Mouse (Mus musculus) bone marrow, adult 2 months (tissue): ENCODE measurements around the gene Nudt4. TPM values are rescaled to one million over a fixed set of nuclear protein-coding genes. Genes with fewer than 3 reads are reported as not detected.
"Not testable (repeated sequence)": the region's sequence is repeated elsewhere in the genome, so short reads cannot be mapped to it uniquely, and the experiment has no call there.

ENCODE experiments used
- H3K27ac ChIP-seq: fragments of 200-500 bp; 2 replicates; pipeline ENCODE4 v1.5.1; 2012; ENCODE audit warnings: low read depth, mild to moderate bottlenecking, control low read depth, inconsistent platforms, low read length; ENCODE audit not compliant: control insufficient read depth, poor library complexity, insufficient read depth
- H3K4me1 ChIP-seq: fragments of 200-500 bp; 2 replicates; pipeline ENCODE4 v1.6.1; 2011; ENCODE audit warnings: low read length; ENCODE audit not compliant: control insufficient read depth, insufficient read depth
- H3K4me3 ChIP-seq: fragments of 200-500 bp; replicated peaks from 2 replicates; pipeline ENCODE3; 2011; ENCODE audit warnings: mild to moderate bottlenecking, low read depth, low read length, control low read depth; ENCODE audit not compliant: control insufficient read depth
- CTCF ChIP-seq: fragments of 200-500 bp; IDR thresholded peaks from 2 replicates; pipeline ENCODE4 v1.5.1; 2011; ENCODE audit warnings: low read length, control low read depth; ENCODE audit not compliant: control insufficient read depth, insufficient read depth
- POLR2A ChIP-seq: fragments of 200-500 bp; IDR thresholded peaks from 2 replicates; pipeline ENCODE4 v1.6.1; 2011; ENCODE audit warnings: low read depth, mild to moderate bottlenecking, control low read depth, low read length, borderline replicate concordance; ENCODE audit not compliant: control insufficient read depth
- WGBS: fragments of 180-500 bp; shearing (Covaris S2); methylation state at CpG from one replicate; pipeline ENCODE4 v1.1.7; 2018; 5-methylcytosine and 5-hydroxymethylcytosine counted together
- polyA plus RNA-seq: library from polyadenylated mRNA; stranded (reverse); fragments of >200 nt; gene quantifications from 2 replicates; pipeline ENCODE4 v1.2.4, GENCODE M21; 2011; ENCODE audit warnings: low replicate concordance; ENCODE audit not compliant: missing spikeins, insufficient read depth, insufficient read length

Nudt4 gene
- polyA plus RNA-seq, 1 experiment: 95.9 TPM

GRCm38 (mm10) chr10:95551752-95552151, 12.2 kb downstream of the Nudt4 start:
- H3K4me1 ChIP-seq: peaks cover 2% of the 10 kb centered on the region; the same call in 1 of the 2 replicates
- H3K27ac ChIP-seq: no peak overlapping the region
- TF ChIP-seq CTCF: no peak
- TF ChIP-seq POLR2A: no peak
- no peak overlapping the region for H3K4me3 ChIP-seq

DNA sequence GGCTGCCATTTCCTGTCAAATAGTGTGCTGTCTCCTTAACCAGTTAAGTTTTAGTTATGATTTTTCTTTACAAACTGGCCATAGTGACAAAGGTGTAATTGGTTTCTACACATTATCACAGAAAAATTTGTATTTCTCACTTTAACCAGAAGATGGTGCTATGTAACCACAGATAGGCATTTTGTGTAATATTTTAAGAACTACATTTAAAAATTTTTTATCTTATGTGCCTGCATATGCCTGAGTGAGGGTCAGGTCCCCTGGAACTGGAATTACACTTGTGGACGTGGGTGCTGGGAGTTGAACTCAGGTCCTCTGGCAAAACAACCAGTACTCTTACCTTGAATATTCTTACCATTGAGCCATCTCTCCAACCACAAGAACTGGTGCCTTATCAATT, 13.4 kb downstream of the Nudt4 start:
- no peak overlapping the region for H3K27ac ChIP-seq
- TF ChIP-seq CTCF: no peak
- TF ChIP-seq POLR2A: no peak
- WGBS: 61% methylated on average over 1 of the region's 1 CpGs

DNA sequence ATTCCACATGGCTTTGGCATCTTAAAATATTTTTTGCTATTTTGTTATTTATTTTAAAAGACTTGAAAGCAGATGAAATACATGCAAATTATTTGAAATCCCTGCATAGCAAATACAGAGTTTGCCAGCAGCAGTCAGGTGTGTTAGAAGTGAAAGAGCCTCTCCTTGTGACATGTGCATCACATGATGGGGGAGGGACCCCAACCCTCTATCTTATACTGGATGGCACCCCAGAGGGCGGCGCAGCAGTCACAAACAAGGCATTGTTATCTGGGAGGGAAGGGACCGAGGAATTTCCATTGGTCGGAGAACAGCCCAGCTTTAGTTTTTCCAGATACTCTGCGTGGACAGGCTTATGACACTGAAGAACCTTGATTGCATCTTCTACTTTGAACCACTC, 14.9 kb downstream of the Nudt4 start:
- not testable (repeated sequence) for H3K4me1 ChIP-seq, H3K27ac ChIP-seq, H3K4me3 ChIP-seq
- 89% methylated on average over 5 of the region's 5 CpGs for WGBS

More for the DNA sequence above, 13.4 kb downstream of the Nudt4 start:
- Histone ChIP-seq H3K4me1 (peaks cover 2% of the 10 kb centered on the region; the same call in 1 of the 2 replicates), H3K4me3 (no peak overlapping the region)

GRCm38 (mm10) chr10:95548154-95548826, 15.7 kb downstream of the Nudt4 start:
- no peak for TF ChIP-seq POLR2A
- TF ChIP-seq CTCF: no peak
- no peak overlapping the region for H3K4me3 ChIP-seq
- no peak overlapping the region for H3K27ac ChIP-seq
- 66% methylated on average over 11 of the region's 11 CpGs for WGBS
- no peaks in the 10 kb centered on the region for H3K4me1 ChIP-seq

GRCm38 (mm10) chr10:95546178-95546577, 17.8 kb downstream of the Nudt4 start:
- 89% methylated on average over 2 of the region's 2 CpGs for WGBS
- H3K4me1 ChIP-seq: no peaks in the 10 kb centered on the region
- no peak for TF ChIP-seq POLR2A
- no peak for TF ChIP-seq CTCF
- H3K27ac ChIP-seq: no peak overlapping the region
- H3K4me3 ChIP-seq: no peak overlapping the region

- H3K4me1 ChIP-seq: no peaks in the 10 kb centered on the region
- H3K4me3 ChIP-seq: no peak overlapping the region
- no peak overlapping the region for H3K27ac ChIP-seq
- WGBS: 79% methylated on average over 4 of the region's 4 CpGs
- no peak for TF ChIP-seq CTCF
Observed at GRCm38 (mm10) chr10:95545051-95545450, 18.9 kb downstream of the Nudt4 start.

DNA sequence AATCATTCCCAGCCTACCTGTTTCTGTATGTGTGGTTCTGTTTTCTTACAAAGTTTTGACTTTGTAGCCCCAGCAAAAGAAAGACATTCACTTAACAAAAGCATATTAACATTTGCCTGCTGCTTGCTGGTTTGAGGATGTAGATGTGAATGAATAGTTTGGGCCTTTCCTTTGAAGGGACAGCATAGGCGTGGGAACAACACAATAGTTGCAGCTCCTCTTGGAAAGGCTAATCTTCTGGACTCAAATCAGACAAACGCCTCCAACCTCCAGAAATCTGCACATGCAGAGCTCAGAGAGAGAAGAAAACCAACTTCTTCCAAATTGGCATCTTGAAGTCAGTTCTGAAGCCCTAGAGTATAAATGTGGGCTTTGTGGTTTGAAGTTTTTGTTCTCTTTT, 19.3 kb downstream of the Nudt4 start:
- TF ChIP-seq POLR2A (no peak), CTCF (no peak)
- H3K27ac ChIP-seq: no peak overlapping the region
- H3K4me1 ChIP-seq: no peaks in the 10 kb centered on the region
- 89% methylated on average over 2 of the region's 2 CpGs for WGBS
- H3K4me3 ChIP-seq: no peak overlapping the region

GRCm38 (mm10) chr10:95544004-95544403, 19.9 kb downstream of the Nudt4 start:
- no peak for TF ChIP-seq CTCF
- no peak for TF ChIP-seq POLR2A
- Histone ChIP-seq H3K4me1 (no peaks in the 10 kb centered on the region), H3K27ac (no peak overlapping the region), H3K4me3 (no peak overlapping the region)

GRCm38 (mm10) chr10:95543377-95543776, 20.6 kb downstream of the Nudt4 start:
- H3K4me3 ChIP-seq: no peak overlapping the region
- TF ChIP-seq CTCF (no peak), POLR2A (no peak)
- no peaks in the 10 kb centered on the region for H3K4me1 ChIP-seq
- 84% methylated on average over 2 of the region's 2 CpGs for WGBS
- no peak overlapping the region for H3K27ac ChIP-seq
